Mouse (Mus musculus) cortical plate, adult 2 months (tissue): ENCODE measurements around the gene Wbp4.

ENCODE experiments used
- CTCF ChIP-seq: fragments of 200-500 bp; IDR thresholded peaks from 2 replicates; pipeline ENCODE4 v1.5.1; 2011; ENCODE audit warnings: mild to moderate bottlenecking, control low read depth, low read length; ENCODE audit not compliant: insufficient read depth; ENCODE audit errors: extremely low read depth
- POLR2A ChIP-seq: fragments of 200-500 bp; IDR thresholded peaks from 2 replicates; pipeline ENCODE4 v1.6.1; 2011; ENCODE audit warnings: mild to moderate bottlenecking, low read length, control low read depth; ENCODE audit not compliant: insufficient read depth; ENCODE audit errors: extremely low read depth

DNA sequence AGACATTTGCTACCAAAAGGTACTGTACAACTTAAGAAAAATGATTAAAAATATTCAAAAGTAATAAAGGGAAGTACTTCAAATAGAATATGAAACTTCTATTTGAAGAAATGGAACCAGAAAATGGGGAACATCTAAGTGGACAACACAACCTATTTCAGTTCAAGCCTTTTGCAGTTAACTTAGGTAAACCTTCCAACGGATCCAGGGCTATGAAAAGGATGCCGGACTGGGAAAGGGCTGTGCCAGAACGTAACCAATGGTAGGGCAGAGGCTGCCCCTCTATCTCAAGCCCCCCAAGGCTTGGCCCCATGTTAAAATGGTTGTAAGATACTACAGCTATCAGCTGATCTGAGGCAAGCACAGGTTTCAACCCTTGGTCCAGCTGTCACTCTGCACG, 20.3 kb downstream of the Wbp4 start:
- TF ChIP-seq POLR2A, result no peak
- TF ChIP-seq CTCF, result no peak
